Mouse (Mus musculus): Measurements from ENCODE around the gene Tgoln1. TPM values are rescaled to one million over a fixed set of nuclear protein-coding genes. Genes with fewer than 3 reads are reported as not detected.

The Tgoln1 gene
- polyA plus RNA-seq, 1 experiment from 2014 or later, result 28.8 TPM

DNA sequence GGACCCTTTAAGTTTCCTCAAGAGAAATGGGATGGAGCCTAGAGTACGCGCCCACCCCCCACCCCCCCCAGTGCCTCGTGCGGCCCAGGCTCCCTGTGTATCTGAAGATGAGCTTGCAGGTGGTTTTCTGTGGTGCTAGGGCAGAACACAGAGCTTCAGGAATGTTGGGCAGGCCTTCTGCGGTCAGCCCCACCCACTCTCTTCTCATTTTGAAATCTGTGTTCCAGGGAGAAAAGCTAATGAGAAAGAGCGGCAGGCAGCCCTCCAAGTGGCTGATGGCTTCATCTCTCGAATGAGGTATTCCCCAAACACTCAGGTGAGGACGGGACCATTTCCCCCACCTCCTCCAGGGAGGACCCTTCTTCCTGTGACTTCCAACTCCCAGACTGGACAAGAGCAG lies 56.0 kb downstream of the Tgoln1 start:
- no peak overlapping the region for H3K4me3 ChIP-seq

More for the DNA sequence above, 56.0 kb downstream of the Tgoln1 start:
- Histone ChIP-seq H3K9ac (no peak overlapping the region), H3K4me1 (0 out of 2 replicates have a peak, but pooled peaks cover 7% of the 10 kb centered on the region), H3K9me3 (replicated peaks) (no peaks in the 10 kb centered on the region), H3K36me3 (ENCODE audit: poor library complexity, severe bottlenecking) (no peaks in the 10 kb centered on the region), H3K4me2 (no peak overlapping the region), H3K27ac (no peak overlapping the region), H3K27me3 (no peaks in the 10 kb centered on the region)
- 75% methylated on average over 8 of the region's 8 CpGs for WGBS
- ATAC-seq, result no peak

Other genes with a start within 250 kb of the Tgoln1 start
- 7.0 and 10.1 TPM in 2 replicates for gene Vamp5, start 236.5 kb downstream of the Tgoln1 start, polyA plus RNA-seq (2015; fragmentation: Nextera tagmentation; extraction: Ambion mirVana)
- gene Vamp8, start 226.3 kb downstream of the Tgoln1 start, polyA plus RNA-seq (2015; fragmentation: Nextera tagmentation; extraction: Ambion mirVana), result 16.8 and 21.3 TPM in 2 replicates
- 12.7 and 13.8 TPM in 2 replicates for gene Ggcx, start 202.7 kb downstream of the Tgoln1 start, polyA plus RNA-seq (2015; fragmentation: Nextera tagmentation; extraction: Ambion mirVana)
- 402 and 460 TPM in 2 replicates for gene Mat2a, start 177.4 kb downstream of the Tgoln1 start, polyA plus RNA-seq (2015; fragmentation: Nextera tagmentation; extraction: Ambion mirVana)
- 0.62 and 0.89 TPM in 2 replicates for gene Sh2d6, start 95.3 kb downstream of the Tgoln1 start, polyA plus RNA-seq (2015; fragmentation: Nextera tagmentation; extraction: Ambion mirVana)
- 4.7 and 4.8 TPM in 2 replicates for gene Capg, start 72.6 kb downstream of the Tgoln1 start, polyA plus RNA-seq (2015; fragmentation: Nextera tagmentation; extraction: Ambion mirVana)
- gene Elmod3, start 18.6 kb downstream of the Tgoln1 start, polyA plus RNA-seq (2015; fragmentation: Nextera tagmentation; extraction: Ambion mirVana), result 14.1 and 14.8 TPM in 2 replicates
- 3.6 and 5.5 TPM in 2 replicates for gene Retsat, start 18.5 kb downstream of the Tgoln1 start, polyA plus RNA-seq (2015; fragmentation: Nextera tagmentation; extraction: Ambion mirVana)
- 13.5 and 13.8 TPM in 2 replicates for gene Tcf7l1, start 172.3 kb upstream of the Tgoln1 start, polyA plus RNA-seq (2015; fragmentation: Nextera tagmentation; extraction: Ambion mirVana)

Measured in forebrain, embryonic 13.5 days (tissue).